Mouse (Mus musculus) hindbrain, postnatal 0 days (tissue): ENCODE measurements around the gene Cd5. TPM values are rescaled to one million over a fixed set of nuclear protein-coding genes. Genes with fewer than 3 reads are reported as not detected.
A peak's percentile ranks its signal among the peaks of the same experiment; 100 is the strongest.

Experiments used
- ATAC-seq: fragments of 200-750 bp; cut with Nextera tagmentation; 2 replicates; pipeline ENCODE4 v1.8.0; 2017; ENCODE audit warnings: mild to moderate bottlenecking, moderate TSS enrichment, moderate library complexity
- DNase-seq: peaks from one replicate; pipeline ENCODE4 v3.0.0-alpha.2; 2015; ENCODE audit warnings: low spot score
- H3K27ac ChIP-seq: fragments of 300-500 bp; sonication (generic); 2 replicates; pipeline ENCODE4 v1.5.1; 2014; ENCODE audit warnings: mild to moderate bottlenecking
- H3K27me3 ChIP-seq: fragments of 300-500 bp; sonication (generic); 2 replicates; pipeline ENCODE4 v1.6.1; 2014; ENCODE audit warnings: low read length, mixed read lengths; ENCODE audit not compliant: insufficient read depth
- H3K36me3 ChIP-seq: fragments of 300-500 bp; sonication (generic); 2 replicates; pipeline ENCODE4 v1.6.1; 2014; ENCODE audit warnings: low read length, mixed read lengths; ENCODE audit not compliant: insufficient read depth
- H3K4me1 ChIP-seq: fragments of 300-500 bp; sonication (generic); 2 replicates; pipeline ENCODE4 v1.6.1; 2014; ENCODE audit warnings: antibody characterized with exemption, low read length, mixed read lengths; ENCODE audit not compliant: insufficient read depth
- H3K4me2 ChIP-seq: fragments of 300-500 bp; sonication (generic); 2 replicates; pipeline ENCODE4 v1.6.1; 2014; ENCODE audit warnings: low read depth, mild to moderate bottlenecking, low read length, moderate library complexity, mixed read lengths
- H3K4me3 ChIP-seq: fragments of 300-500 bp; sonication (generic); 2 replicates; pipeline ENCODE4 v1.5.1; 2014; ENCODE audit warnings: low read length
- H3K9ac ChIP-seq: fragments of 300-500 bp; sonication (generic); replicated peaks from 2 replicates; pipeline ENCODE4 v1.6.1; 2014; ENCODE audit warnings: mild to moderate bottlenecking, low read length, moderate library complexity, mixed read lengths
- H3K9me3 ChIP-seq: fragments of 300-500 bp; sonication (generic); 2 replicates; pipeline ENCODE4 v1.6.1; 2016; ENCODE audit warnings: low read length, mixed read lengths
- CTCF ChIP-seq: IDR thresholded peaks from 2 replicates; pipeline ENCODE4 v1.5.1; 2016; ENCODE audit warnings: antibody characterized with exemption, control low read depth, low read depth
- WGBS: fragments of 180-500 bp; shearing (Covaris S2); extraction: QIAGEN DNeasy Blood & Tissue Kit; methylation state at CpG from one replicate; pipeline ENCODE4 v1.1.7; 2014; 5-methylcytosine and 5-hydroxymethylcytosine counted together
- polyA plus RNA-seq: library from polyadenylated mRNA; unstranded; fragments of >200 nt; fragmentation: Nextera tagmentation; extraction: Ambion mirVana; gene quantifications from 2 replicates; pipeline ENCODE4 v1.2.1, GENCODE M21; 2015
- total RNA-seq: library from RNA; depleted of rRNA; stranded (reverse); fragments of >200 nt; gene quantifications from 2 replicates; pipeline ENCODE4 v1.2.3, GENCODE M21; 2014

Cd5 gene
- total and polyA plus RNA-seq, 2 experiments from 2014 or later: 0.26 to 0.68 TPM

- TF ChIP-seq CTCF: no peak
- Histone ChIP-seq H3K27me3 (no peaks in the 10 kb centered on the region), H3K27ac (no peak overlapping the region), H3K4me3 (no peak overlapping the region), H3K36me3 (no peaks in the 10 kb centered on the region), H3K9me3 (no peaks in the 10 kb centered on the region), H3K9ac (no peak overlapping the region), H3K4me1 (peaks cover 5% of the 10 kb centered on the region; the same call in 1 of the 2 replicates), H3K4me2 (no peak overlapping the region)
- ATAC-seq (no peak), DNase-seq (no peak)
- 85% methylated on average over 4 of the region's 4 CpGs for WGBS
Observed at GRCm38 (mm10) chr19:10781641-10782040, 42.8 kb upstream of the Cd5 start.

- no peaks in the 10 kb centered on the region for H3K9me3 ChIP-seq
- no peaks in the 10 kb centered on the region for H3K36me3 ChIP-seq
- no peak overlapping the region for H3K4me2 ChIP-seq
- no peak overlapping the region for H3K27ac ChIP-seq
- H3K27me3 ChIP-seq: no peaks in the 10 kb centered on the region
- no peak for TF ChIP-seq CTCF
- WGBS: 86% methylated on average over 4 of the region's 4 CpGs
- no peaks in the 10 kb centered on the region for H3K4me1 ChIP-seq
- no peak overlapping the region for H3K9ac ChIP-seq
- H3K4me3 ChIP-seq: no peak overlapping the region
- no peak for ATAC-seq
- no peak for DNase-seq
Observed at GRCm38 (mm10) chr19:10776906-10777305, 38.1 kb upstream of the Cd5 start.

- no peak for DNase-seq
- no peak overlapping the region for H3K4me3 ChIP-seq
- H3K27me3 ChIP-seq: no peaks in the 10 kb centered on the region
- no peak overlapping the region for H3K9ac ChIP-seq
- WGBS: over 99% methylated on average over 6 of the region's 6 CpGs
- no peak overlapping the region for H3K27ac ChIP-seq
- peaks cover 4% of the 10 kb centered on the region; the same call in 1 of the 2 replicates for H3K4me1 ChIP-seq
- ATAC-seq: no peak
- H3K4me2 ChIP-seq: no peak overlapping the region
- no peaks in the 10 kb centered on the region for H3K36me3 ChIP-seq
- no peak for TF ChIP-seq CTCF
- no peaks in the 10 kb centered on the region for H3K9me3 ChIP-seq
Observed at GRCm38 (mm10) chr19:10774141-10774540, 35.3 kb upstream of the Cd5 start.

- Histone ChIP-seq H3K4me3 (no peak overlapping the region), H3K27ac (no peak overlapping the region), H3K4me1 (peaks cover 10% of the 10 kb centered on the region), H3K9ac (no peak overlapping the region), H3K27me3 (no peaks in the 10 kb centered on the region), H3K4me2 (no peak overlapping the region), H3K9me3 (no peaks in the 10 kb centered on the region), H3K36me3 (no peaks in the 10 kb centered on the region)
- WGBS: 79% methylated on average over 7 of the region's 7 CpGs
- no peak for ATAC-seq
- DNase-seq: no peak
- no peak for TF ChIP-seq CTCF
Observed at GRCm38 (mm10) chr19:10773384-10773783, 34.6 kb upstream of the Cd5 start.

GRCm38 (mm10) chr19:10772866-10773265 is 34.1 kb upstream of the Cd5 start:
- H3K27me3 ChIP-seq: no peaks in the 10 kb centered on the region
- H3K27ac ChIP-seq: no peak overlapping the region
- no peaks in the 10 kb centered on the region for H3K9me3 ChIP-seq
- peaks cover 10% of the 10 kb centered on the region for H3K4me1 ChIP-seq
- no peak for TF ChIP-seq CTCF
- no peak overlapping the region for H3K4me2 ChIP-seq
- ATAC-seq: no peak
- DNase-seq: no peak
- no peak overlapping the region for H3K4me3 ChIP-seq
- no peak overlapping the region for H3K9ac ChIP-seq
- 91% methylated on average over 10 of the region's 10 CpGs for WGBS
- no peaks in the 10 kb centered on the region for H3K36me3 ChIP-seq

GRCm38 (mm10) chr19:10771995-10772394 is 33.2 kb upstream of the Cd5 start:
- TF ChIP-seq CTCF: no peak
- Histone ChIP-seq H3K9me3 (no peaks in the 10 kb centered on the region), H3K27ac (no peak overlapping the region), H3K4me1 (peaks cover 10% of the 10 kb centered on the region), H3K9ac (no peak overlapping the region), H3K4me2 (no peak overlapping the region), H3K4me3 (no peak overlapping the region), H3K27me3 (no peaks in the 10 kb centered on the region), H3K36me3 (no peaks in the 10 kb centered on the region)
- 74% methylated on average over 7 of the region's 7 CpGs for WGBS
- no peak for ATAC-seq
- DNase-seq: no peak

- Histone ChIP-seq H3K4me1 (peaks cover 10% of the 10 kb centered on the region), H3K4me2 (no peak overlapping the region), H3K9ac (no peak overlapping the region), H3K4me3 (no peak overlapping the region), H3K9me3 (no peaks in the 10 kb centered on the region), H3K36me3 (no peaks in the 10 kb centered on the region), H3K27me3 (no peaks in the 10 kb centered on the region), H3K27ac (peak overlapping the region; percentile 20; the same call in 1 of the 2 replicates)
- ATAC-seq (no peak), DNase-seq (peak; percentile 34)
- TF ChIP-seq CTCF: no peak
- WGBS: 54% methylated on average over 12 of the region's 12 CpGs
Observed at GRCm38 (mm10) chr19:10769429-10770195, 30.8 kb upstream of the Cd5 start.
